Mouse (Mus musculus) stomach, embryonic 15.5 days (tissue): ENCODE measurements around the gene Myzap. TPM values are rescaled to one million over a fixed set of nuclear protein-coding genes. Genes with fewer than 3 reads are reported as not detected.

Experiments
- ATAC-seq: fragments of 200-750 bp; cut with Nextera tagmentation; 2 replicates; pipeline ENCODE4 v1.8.0; 2017; ENCODE audit warnings: low read depth, moderate number of reproducible peaks, moderate TSS enrichment; ENCODE audit not compliant: insufficient read depth, low FRiP score
- H3K27ac ChIP-seq: fragments of 300-500 bp; sonication (generic); 2 replicates; pipeline ENCODE4 v1.5.1; 2015; ENCODE audit warnings: mild to moderate bottlenecking, inconsistent platforms
- H3K27me3 ChIP-seq: fragments of 300-500 bp; sonication (generic); replicated peaks from 2 replicates; pipeline ENCODE4 v1.6.1; 2015; ENCODE audit warnings: inconsistent platforms
- H3K36me3 ChIP-seq: fragments of 300-500 bp; sonication (generic); 2 replicates; pipeline ENCODE4 v1.6.1; 2015; ENCODE audit warnings: inconsistent platforms
- H3K4me1 ChIP-seq: fragments of 300-500 bp; sonication (generic); 2 replicates; pipeline ENCODE4 v1.6.1; 2015; ENCODE audit warnings: inconsistent platforms
- H3K4me2 ChIP-seq: fragments of 300-500 bp; sonication (generic); 2 replicates; pipeline ENCODE4 v1.6.1; 2015; ENCODE audit warnings: mild to moderate bottlenecking, inconsistent platforms
- H3K4me3 ChIP-seq: fragments of 300-500 bp; sonication (generic); replicated peaks from 2 replicates; pipeline ENCODE4 v1.5.1; 2015; ENCODE audit warnings: inconsistent platforms
- H3K9ac ChIP-seq: fragments of 300-500 bp; sonication (generic); 2 replicates; pipeline ENCODE4 v1.6.1; 2015; ENCODE audit warnings: inconsistent platforms
- H3K9me3 ChIP-seq: fragments of 300-500 bp; sonication (generic); 2 replicates; pipeline ENCODE4 v1.6.1; 2016; ENCODE audit warnings: inconsistent platforms
- WGBS: fragments of 180-500 bp; shearing (Covaris S2); methylation state at CpG from one replicate; pipeline ENCODE4 v1.1.7; 2015; 5-methylcytosine and 5-hydroxymethylcytosine counted together
- polyA plus RNA-seq: library from polyadenylated mRNA; unstranded; fragments of >200 nt; fragmentation: Nextera tagmentation; extraction: Ambion mirVana; gene quantifications from 2 replicates; pipeline ENCODE4 v1.2.1, GENCODE M21; 2015

The Myzap gene
- polyA plus RNA-seq, 1 experiment from 2014 or later = 11.6 TPM

DNA sequence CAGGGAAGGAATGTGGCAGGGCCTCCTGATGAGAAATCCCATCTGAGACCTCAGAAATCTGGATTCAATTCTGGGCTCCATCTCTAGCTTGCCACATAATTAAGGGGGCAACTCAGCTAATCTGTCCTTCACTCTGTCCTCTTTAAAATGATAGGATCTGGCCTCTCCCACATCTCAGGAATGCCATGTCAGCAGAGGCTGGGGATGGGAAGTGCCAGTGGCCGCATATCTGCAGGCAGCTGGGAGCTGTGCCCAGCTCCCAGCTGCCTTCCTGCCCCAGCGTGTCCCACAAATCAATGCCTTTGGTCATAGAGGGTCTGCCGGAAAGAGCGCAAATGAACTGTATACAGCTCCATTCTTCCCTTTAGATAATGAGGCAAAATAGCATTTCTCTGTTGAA, 124.7 kb downstream of the Myzap start:
- no peak for ATAC-seq
- Histone ChIP-seq H3K27ac (no peak overlapping the region), H3K4me3 (no peak overlapping the region), H3K9me3 (no peaks in the 10 kb centered on the region), H3K4me1 (no peaks in the 10 kb centered on the region), H3K9ac (no peak overlapping the region), H3K27me3 (no peaks in the 10 kb centered on the region), H3K36me3 (no peaks in the 10 kb centered on the region), H3K4me2 (no peak overlapping the region)
- WGBS = 67% methylated on average over 4 of the region's 4 CpGs

DNA sequence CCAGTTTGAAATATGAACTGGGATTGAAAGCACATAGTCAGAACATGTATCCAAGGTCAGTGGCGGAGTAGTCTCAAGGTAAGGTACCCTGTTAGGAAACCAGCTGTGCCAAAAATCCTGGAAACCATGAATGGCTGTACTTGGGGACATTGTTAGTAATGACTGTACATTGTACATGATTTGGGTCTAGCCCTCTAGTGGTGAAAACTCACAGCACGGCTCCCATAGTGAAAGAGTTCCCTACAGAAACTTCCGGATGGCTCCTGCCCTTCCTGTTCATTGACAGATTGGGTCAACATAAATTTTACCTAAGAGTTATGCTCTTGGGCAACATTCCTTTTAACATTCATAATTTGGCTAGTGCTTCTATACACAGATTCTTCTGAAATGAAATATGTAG, 126.0 kb downstream of the Myzap start:
- Histone ChIP-seq H3K9ac (no peak overlapping the region), H3K27ac (no peak overlapping the region), H3K27me3 (no peaks in the 10 kb centered on the region), H3K36me3 (no peaks in the 10 kb centered on the region), H3K9me3 (no peaks in the 10 kb centered on the region), H3K4me1 (no peaks in the 10 kb centered on the region), H3K4me2 (no peak overlapping the region), H3K4me3 (no peak overlapping the region)
- WGBS = 71% methylated on average over 3 of the region's 3 CpGs
- no peak for ATAC-seq

DNA sequence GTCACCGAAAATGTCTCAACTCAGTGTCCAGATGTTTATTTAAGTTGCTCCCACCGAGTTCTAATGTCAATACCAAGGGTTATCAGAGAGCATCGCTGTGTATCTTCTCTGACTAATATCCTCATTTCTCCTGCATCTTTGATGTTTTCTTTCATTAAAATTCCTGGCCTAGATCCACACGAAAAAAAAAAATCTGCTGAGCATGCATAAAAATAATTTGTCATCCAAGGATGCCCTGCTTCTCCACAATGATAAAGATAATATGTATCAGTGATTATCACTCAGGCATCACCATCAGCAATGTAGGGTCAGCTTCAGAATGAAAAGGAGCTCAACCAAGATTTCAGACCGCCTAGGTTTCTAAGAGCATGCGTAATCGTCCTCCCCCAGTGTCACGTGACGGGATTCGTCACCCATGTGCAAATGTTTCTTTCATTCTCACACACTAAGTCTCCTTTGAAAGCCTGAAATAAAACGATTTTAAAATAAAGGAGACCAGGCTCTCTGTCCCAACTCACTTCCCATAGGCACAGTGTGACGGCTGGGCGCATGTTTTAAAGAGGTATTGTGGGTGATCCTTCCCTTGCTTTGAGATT, 129.0 kb downstream of the Myzap start:
- no peak for ATAC-seq
- 47% methylated on average over 13 of the region's 13 CpGs for WGBS
- H3K9ac ChIP-seq = no peak overlapping the region
- no peaks in the 10 kb centered on the region for H3K36me3 ChIP-seq
- no peak overlapping the region for H3K27ac ChIP-seq
- no peak overlapping the region for H3K4me3 ChIP-seq
- H3K27me3 ChIP-seq = no peaks in the 10 kb centered on the region
- H3K4me1 ChIP-seq = no peaks in the 10 kb centered on the region
- no peak overlapping the region for H3K4me2 ChIP-seq
- H3K9me3 ChIP-seq = no peaks in the 10 kb centered on the region

DNA sequence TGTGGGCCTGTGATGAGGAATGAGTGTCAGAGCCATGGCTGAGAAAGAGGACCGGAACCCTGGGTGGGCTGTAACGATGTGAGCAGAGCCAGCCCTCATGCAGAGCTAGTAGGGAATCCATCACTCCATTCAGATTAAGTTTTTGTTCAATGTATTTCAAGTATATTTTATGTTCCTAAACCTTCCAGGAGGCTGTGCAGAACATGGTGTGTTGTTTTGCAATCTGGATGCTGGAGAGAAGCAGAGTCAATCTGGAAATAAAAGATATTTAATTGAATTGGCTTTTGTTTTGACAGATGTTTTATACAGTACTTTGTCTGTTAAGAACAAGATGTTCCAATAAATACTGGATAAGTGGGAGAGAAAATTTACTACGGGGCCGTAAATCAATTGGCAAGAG, 135.4 kb downstream of the Myzap start:
- ATAC-seq = no peak
- Histone ChIP-seq H3K4me2 (no peak overlapping the region), H3K9me3 (no peaks in the 10 kb centered on the region), H3K36me3 (no peaks in the 10 kb centered on the region), H3K27ac (no peak overlapping the region), H3K4me3 (no peak overlapping the region), H3K27me3 (no peaks in the 10 kb centered on the region; the same call in 1 of the 2 replicates), H3K9ac (no peak overlapping the region), H3K4me1 (no peaks in the 10 kb centered on the region)
- 56% methylated on average over 4 of the region's 4 CpGs for WGBS

Other genes starting within 250 kb of the Myzap start
- 337 and 342 TPM in 2 replicates for gene Polr2m, start 106.4 kb downstream of the Myzap start, polyA plus RNA-seq
- 11.0 and 11.3 TPM in 2 replicates for gene Cgnl1, start 179.2 kb upstream of the Myzap start, polyA plus RNA-seq